Mouse (Mus musculus): Measurements from ENCODE around the gene Map7d1.
"Not testable (repeated sequence)": the region's sequence is repeated elsewhere in the genome, so short reads cannot be mapped to it uniquely, and the experiment has no call there.

The Map7d1 gene

DNA sequence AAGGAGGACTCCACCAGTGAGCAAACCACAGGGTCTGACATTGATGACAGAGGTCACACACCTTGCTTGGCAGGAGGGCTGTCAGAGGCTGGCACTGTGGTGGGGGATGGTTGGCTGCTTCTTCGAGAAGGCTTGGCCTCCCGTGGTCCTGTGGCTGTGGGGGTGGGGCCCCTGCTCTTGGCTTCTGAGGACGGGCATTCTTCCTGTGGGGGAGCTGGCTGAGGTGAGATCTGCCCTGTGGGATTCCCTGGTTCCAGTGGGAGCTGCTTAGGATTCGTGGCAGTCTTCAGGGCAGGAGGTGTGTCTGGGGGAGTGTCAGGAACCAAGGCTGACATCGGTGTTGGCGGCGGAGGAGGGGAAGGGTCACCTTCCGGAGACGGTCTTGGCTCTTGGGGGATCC is 14.2 kb downstream of the Map7d1 start:
- DNase-seq (ENCODE audit: extremely low spot score, low read depth, low spot score) = no peak

DNA sequence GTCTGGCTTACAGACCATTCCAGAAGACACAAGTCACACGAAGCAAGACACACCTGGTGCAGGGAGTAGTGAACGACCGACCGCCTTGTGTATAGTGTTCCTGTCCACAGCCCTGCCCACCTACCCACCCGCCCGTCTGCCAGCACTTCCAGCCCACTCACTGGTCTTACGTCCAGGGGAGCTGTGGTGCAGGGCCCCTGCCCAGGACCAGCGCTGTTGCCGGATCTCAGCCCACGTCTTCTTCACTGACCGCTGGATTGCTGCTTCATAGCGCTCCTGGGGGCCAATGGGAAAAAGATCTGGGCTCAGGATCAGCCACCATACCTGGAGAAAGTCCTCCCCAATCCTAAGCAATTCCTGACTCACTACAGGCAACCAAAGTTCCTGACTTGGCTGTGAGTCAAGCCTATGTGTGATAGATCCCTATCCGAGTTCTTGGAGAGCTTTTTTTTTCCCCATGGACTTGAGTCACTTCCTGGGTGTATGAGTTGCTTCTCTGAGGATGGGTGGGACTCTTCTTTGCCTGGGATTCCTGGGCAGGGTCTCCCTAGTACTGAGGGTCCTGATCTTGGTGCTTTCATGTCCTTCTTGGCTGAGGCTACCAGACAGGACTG is 16.2 kb downstream of the Map7d1 start:
- no peak for DNase-seq (ENCODE audit: extremely low spot score, low read depth, low spot score)

DNA sequence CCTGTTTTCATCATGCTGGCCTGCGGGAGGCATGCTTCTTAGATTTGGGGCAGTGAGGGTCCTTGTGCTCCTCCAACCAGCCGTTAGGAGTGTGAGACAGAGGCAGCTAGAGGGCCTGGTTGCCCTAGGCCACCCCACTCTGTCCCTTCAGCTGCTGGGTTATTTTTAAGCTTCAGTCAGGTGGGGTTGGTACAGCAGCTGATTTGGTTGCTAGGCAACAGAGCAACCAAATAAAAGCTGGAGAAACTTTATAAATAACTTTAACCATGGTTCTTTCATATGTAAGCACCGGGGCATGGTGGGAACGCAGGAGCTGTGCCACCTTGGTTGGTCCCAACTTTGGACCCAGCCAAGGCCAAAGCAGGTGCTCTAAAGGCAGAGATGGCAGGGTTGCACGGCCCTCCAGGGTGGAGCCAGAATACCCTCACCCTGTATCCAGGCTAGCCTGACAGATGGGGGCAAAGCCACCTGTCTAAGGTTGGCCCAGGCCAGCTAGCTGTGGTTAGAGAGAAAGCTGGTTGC is 18.4 kb downstream of the Map7d1 start:
- DNase-seq (ENCODE audit: extremely low spot score, low read depth, low spot score) = no peak

DNA sequence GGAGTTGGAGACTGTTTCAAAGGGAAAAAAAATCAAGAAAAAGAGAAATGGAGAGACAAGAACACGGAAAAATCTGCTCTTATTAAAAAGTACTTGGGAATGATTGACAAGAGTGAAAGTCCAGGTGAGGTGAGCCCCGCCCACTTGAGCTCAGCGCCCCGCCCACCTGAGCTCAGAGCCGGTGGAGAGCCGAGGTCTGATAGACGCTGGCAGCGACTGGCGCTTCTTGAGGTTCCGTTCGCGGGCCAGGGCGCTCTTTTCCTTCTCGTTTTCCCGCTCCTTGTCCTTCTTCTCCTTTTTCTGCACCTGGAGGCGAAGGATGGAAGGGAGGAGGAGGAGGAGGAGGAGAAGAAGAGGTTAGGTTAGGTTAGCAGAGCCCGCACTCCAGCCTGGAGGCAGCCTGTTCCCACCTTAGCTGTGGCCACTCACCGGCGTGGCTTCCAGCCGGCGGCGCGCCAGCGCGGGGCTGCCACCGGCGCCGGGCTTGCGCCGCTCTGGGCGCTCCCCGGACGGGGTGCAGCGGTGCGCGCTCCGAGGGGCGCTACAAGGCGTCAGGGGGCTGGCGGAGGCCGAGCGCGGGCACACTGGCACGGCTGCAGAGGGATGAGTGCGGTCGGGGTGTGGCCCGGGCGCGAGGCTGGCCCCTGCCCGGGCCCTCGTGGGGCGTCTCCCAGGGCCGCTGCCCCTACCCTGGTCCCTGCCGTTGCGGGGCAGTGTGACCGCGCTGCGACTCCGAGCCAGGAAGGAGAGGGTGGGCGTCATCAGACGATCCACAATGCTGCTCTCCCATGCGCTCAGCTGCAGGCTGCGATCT is 19.5 kb downstream of the Map7d1 start:
- no peak for DNase-seq (ENCODE audit: extremely low spot score, low read depth, low spot score)

DNA sequence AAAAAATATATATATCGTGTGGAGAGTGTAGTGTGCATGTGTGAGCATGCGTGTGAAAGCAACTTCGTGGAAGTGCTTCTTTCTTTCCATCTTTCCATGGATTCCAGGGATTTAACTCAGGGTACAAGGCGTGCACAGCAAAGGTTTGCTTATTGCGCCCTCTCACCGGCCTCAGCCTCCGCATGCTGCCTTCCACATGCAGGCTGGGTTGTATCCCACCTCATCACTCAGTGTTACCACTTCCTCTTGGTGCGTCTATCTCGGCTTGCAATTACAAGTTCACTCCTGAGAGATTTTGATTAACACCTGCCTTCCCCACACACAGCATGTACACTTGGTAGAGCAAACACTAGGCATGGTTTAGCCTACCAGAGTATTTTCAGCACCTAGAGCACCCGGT is 21.0 kb downstream of the Map7d1 start:
- no peak for DNase-seq (ENCODE audit: extremely low spot score, low read depth, low spot score)

DNA sequence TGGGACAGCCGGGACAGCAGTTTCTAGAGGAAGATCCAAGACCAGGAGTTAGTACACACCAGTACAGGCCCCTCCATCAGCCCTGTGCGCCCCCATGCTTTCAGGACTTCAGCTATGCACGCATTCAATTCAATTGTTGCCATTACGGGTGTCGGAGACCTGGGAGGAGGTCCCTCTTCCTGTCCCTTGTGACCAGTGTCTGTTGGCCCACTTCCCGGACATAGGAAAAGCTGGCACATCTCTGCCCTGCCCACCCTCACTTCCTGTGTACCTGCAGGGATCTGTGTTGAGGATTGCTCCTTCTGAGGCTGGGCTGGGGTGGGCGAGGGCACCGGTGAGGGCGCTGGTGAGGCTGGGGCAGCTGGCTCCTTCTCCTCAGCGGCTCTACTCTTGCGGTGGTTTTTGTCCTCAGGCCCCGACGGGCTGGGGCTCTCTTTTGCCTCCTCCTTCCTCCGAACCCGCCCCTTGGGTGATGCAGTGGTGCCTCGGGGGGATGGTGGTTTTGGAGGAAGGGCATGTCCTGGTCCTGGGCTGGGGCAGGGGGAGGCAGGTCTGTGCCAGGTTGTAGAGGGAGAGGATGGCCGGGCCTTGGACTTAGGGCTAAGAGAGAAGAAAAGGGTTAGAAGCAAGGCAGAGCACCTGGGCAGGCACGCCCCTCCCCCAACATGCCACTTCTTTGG is 21.5 kb downstream of the Map7d1 start:
- DNase-seq (ENCODE audit: extremely low spot score, low read depth, low spot score) = no peak

DNA sequence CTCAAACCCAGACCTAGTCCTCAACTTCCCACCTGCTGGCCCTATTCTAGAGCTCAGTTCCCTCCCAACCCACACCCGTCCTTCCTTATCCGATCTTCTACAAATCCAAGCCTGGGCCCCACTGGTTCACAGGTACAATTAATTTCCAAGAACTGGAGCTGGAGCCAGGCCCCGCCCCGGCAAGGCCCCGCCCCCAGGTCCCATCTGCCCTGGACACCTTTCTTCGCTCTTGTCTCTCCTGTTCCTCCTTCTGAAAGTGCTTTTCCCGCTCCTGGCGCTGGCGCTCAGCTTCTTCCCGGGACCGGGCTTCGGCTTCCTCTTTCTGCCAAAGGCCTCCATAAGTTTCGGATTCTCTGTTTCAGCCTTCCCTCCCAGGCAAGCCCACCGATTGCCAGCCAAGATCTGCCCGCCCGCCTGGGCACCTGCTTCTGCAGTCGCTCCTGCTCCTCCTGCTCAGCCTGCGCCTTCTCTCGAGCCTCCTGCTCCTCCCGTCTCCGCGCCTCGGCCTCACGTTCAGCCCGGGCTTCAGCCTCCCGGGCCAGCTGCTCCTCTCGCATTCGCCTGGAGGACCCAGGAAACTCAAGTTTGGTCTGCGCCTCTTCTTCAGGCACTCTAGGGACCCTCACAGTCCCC is 22.4 kb downstream of the Map7d1 start:
- DNase-seq (ENCODE audit: extremely low spot score, low read depth, low spot score) = no peak

DNA sequence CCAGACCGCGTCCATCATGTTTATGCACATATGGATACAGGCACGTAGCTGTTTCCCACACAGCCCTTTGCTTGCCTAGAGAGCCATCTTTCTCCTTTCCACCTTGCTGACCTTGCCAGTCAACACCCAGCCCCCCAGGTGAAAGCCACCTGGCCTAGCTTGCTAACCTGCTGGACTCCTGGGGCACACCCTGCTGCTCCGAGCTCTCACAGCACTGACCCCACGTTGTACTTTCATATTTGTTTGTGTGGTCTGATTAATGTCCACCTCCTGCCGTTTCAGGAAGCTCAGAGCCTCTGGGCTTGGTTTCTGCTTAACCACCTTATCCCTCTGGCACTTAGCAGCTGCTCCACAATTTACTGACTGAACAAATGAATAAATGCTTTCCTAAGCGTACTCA is 26.2 kb downstream of the Map7d1 start:
- DNase-seq (ENCODE audit: extremely low spot score, low read depth, low spot score) = no peak

DNA sequence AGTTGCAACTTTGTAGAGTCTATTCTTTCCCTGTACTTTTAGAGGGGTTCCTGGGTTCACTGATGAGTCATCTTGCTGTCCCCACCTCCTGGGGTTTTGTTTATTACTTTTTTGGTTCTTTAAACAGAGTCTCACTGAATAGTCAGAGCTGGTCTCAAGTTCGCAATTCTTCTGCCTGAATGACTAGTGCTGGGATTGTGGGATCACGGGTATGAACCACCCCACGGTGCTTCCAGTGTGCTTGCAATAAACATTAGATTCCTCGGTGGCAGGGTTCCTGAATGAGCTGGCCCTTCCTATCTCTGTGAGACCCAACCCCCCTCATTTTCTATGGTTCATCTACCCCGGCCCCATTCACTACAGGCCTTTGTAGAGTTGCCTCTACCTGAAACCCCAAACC is 28.0 kb downstream of the Map7d1 start:
- no peak for DNase-seq (ENCODE audit: extremely low spot score, low read depth, low spot score)

DNA sequence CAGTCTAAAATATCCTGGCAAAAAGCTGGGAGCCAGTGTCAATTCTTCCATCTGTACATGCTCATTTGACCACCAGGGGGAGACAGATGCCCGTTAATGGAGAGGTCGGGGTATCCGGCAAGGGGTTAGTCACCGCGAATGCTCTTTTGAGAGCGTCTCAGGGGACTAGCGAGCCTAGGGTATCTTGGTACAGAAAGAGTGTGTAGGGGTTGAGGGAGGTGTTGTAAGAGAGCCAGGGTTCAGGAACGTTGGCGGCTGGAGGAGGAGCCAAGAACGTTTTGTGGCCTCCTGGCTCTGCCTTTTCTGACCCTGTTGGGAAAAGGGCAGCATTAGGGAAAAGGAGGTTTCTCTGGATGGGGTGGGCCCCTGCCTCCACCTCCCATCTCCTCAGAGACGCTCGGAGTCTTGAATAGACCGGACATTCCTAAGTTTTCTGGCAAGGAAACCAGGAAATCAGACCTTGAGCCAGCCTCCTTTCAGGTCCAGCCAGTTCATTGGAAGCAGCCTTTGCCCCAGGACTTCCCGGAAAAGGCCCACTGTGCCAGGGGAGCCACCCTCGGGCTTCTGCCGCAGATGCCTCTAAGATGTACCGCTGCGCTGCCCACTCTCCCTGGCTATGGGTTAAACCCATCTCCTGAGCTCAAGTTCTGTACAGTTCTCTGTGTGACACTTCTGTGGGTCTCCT is 28.9 kb downstream of the Map7d1 start:
- DNase-seq (ENCODE audit: extremely low spot score, low read depth, low spot score) = peak; percentile 89

DNA sequence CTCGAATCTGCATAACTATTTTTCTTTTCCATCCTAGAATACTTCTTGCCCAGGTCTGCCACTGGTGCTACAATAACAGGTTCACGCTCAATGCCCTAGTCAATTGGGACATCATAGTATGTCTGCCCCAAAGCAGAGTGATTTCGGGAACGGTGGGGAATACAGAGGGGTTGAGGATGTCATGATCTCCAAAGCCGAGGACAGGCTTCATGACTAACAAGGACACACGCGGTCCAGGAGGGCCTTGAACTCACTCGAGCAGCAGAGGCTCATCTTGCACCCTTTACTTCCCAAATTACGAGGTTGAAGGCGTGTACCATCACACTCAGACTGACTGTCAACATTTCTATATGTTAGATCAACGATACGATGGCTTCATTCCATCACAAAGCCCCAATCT is 29.5 kb downstream of the Map7d1 start:
- no peak for DNase-seq (ENCODE audit: extremely low spot score, low read depth, low spot score)

DNA sequence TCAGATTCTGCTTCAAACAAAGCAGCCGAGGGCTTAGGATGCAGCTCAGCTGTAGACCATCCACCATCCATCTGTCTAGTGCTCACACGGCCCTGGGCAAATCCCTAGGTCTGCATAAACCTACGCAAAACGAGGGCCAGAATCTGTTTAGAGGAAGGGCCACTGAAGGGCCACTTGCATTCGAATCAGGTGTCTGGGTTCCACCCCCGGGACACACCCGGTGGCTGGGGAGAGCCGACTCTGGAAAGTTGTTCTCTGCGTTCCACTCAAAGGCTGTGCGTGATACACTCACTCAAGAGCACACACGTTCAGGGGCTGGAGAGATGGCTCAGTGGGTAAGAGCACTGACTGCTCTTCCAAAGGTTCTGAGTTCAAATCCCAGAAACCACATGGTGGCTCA is 33.5 kb downstream of the Map7d1 start:
- no peak for DNase-seq (ENCODE audit: extremely low spot score, low read depth, low spot score)

DNA sequence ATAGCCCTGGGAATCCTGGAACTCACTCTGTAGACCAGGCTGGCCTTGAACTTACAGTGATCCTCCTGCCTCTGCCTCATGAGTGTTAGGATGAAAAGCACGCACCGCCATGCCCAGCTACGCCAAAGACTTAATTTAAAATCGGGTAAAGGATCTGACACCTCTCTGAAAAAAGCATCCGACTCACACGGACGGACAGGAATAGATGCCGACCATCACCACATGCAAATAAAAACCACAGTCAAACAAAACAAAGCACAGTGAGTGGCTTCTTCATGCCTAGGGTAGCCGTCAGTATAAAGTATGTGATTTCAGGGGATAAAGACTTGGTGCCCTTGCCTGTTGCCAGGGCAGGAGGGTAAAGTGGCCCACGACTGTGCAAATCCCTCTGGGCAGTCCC is 36.1 kb downstream of the Map7d1 start:
- DNase-seq (ENCODE audit: extremely low spot score, low read depth, low spot score) = no peak

DNA sequence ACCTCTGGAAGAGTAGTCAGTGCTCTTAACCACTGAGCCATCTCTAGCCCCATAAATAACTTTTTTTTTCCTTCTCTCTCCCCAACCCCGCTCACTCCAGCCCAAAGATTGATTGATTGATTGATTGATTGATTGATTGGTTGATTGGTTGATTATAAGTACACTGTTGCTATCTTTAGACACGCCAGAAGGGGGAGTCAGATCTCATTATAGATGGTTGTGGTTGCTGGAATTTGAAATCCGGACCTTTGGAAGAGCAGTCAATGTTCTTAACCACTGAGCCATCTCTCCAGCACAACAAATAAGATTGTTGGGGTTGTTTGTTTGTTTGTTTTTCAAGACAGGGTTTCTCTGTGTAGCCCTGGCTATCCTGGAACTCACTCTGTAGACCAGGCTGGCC is 36.6 kb downstream of the Map7d1 start:
- DNase-seq (ENCODE audit: extremely low spot score, low read depth, low spot score) = not testable (repeated sequence)

DNA sequence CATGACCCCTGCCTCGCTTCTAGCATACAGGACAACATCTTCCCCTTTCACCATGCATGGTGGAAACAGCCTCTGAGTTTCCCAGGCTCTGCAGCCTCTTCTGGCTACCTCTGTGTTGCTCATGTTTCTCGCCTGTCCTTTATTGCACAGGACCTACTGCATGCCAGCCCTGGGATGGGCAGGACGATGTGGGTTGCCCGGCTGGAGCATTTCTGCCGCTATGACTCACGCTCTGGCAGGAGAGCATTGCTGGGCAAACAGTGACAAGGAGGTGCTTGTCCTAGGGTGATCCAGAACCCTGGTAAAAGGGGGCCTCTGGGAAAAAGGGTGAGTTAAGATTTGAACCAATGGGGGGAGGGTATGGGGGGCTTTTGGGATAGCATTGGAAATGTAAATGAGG is 38.4 kb downstream of the Map7d1 start:
- no peak for DNase-seq (ENCODE audit: extremely low spot score, low read depth, low spot score)

DNA sequence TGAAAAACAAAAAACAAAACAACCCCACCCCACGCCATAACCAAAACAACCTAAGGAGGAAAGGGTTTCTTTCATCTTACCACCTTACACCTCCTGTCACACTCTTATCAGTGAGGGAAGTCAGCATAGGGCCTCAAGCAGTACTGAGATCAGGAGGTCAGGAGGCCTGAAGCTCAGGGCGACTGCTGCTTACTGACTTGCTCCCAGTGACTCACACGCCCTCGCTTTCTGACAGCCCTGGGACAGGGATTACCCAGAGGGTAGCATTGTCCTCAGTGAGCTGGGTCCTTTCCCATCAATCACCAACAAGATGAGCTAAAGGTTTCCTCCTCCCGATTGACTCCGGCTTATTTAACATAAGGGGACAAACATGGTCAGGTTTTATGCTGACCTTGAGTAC is 49.1 kb downstream of the Map7d1 start:
- no peak for DNase-seq (ENCODE audit: extremely low spot score, low read depth, low spot score)

DNA sequence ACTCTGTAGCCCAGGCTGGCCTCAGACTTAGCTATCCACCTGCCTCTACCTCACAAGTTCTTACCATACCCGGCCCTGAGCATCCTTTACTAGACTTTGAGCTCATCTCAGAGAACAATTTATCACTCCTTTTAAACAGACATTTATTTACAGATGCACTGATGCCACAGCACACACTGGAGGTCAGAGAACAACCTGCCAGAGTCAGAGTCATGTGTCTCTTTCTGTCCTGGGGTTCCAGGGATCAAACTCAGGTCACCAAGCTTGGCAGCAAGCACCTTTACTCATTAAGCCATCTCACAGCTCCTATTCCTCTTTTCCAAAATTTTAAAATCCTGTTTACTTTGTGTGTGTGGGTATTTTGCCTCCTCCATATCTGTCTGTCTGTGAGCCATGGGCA is 50.8 kb downstream of the Map7d1 start:
- DNase-seq (ENCODE audit: extremely low spot score, low read depth, low spot score) = no peak

DNA sequence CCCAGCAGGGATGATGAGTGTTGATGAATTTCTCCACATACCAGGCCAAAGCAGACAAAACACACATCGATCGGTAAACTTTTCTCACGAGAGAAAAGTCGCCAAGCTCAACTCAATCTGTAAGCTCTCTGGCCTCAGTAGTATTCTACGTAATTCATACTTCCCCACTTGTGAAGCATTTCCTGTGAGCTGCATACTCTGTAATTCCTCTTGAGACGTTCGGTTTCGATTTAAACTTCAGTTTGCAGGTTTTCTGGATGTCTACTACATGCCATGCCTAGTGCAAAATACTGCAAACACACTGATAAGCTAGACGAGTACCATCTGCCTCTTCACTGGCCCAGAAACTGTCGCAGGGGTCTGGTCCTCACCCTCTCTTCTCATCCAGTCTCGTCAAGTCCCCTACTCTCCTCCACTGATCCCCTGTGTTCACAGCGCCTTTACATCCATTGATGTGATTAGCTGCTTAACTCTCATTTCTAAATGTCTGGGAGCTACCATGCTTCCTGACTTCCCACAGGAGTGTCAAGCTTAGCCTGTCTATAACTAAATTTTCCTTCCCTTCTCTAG is 51.4 kb downstream of the Map7d1 start:
- DNase-seq (ENCODE audit: extremely low spot score, low read depth, low spot score) = no peak

DNA sequence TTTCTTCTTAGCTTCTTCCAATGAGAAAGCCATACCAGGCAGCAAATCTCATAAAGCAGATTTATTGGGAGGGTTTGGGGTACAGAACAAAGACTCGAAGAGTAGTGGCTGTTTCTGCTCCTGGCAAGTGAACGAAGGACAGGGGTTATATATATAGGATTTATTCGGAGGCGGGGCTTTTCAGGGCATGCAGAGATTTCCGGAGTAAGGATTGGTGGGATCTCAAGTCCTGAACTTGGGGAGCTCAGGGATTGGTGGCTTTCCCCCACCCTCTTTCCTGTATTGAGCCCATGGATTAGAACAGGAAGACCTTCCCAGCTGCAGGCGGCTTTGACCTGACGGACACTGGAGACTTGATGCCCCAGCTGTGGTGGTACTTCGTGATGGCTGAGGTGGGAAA is 52.1 kb downstream of the Map7d1 start:
- DNase-seq (ENCODE audit: extremely low spot score, low read depth, low spot score) = no peak

DNA sequence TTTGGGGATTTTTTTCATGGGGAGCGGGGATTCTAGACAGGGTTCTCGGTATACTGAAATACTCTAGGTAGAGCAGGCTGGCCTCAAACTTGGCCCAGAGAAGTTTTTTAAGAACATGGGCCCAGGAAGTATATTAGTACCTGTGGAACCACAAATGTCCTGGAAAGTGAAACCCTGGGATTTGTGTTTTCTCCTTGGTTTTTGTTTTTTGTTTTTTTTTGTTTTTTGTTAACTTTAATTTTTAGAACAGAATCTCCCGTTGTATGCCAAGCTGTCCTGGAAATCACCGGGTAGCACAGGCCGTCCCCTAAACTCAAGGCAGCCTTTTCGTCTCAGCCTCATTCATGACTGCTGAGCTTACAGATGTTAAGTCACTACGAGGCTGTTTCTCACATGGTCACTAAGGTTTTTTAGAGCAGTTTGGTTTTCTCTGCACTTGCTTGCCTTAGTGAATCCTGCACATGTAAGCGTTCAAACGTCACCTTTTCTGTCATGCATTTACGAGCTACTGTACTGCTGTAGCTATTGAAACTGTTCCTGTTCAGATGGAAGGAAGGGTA is 52.7 kb downstream of the Map7d1 start:
- no peak for DNase-seq (ENCODE audit: extremely low spot score, low read depth, low spot score)
